Mouse (Mus musculus) adrenal gland, postnatal 0 days (tissue): ENCODE data around the gene Gm14685. TPM values are rescaled to one million over a fixed set of nuclear protein-coding genes. Genes with fewer than 3 reads are reported as not detected.

Experiments used
- polyA plus RNA-seq: library from polyadenylated mRNA; unstranded; fragments of >200 nt; fragmentation: Nextera tagmentation; extraction: Ambion mirVana; gene quantifications from 2 replicates; pipeline ENCODE4 v1.2.1, GENCODE M21; 2015

The Gm14685 gene
- 0.06 and 0.09 TPM in 2 replicates for polyA plus RNA-seq

GRCm38 (mm10) chrX:73116747-73117146 is at the start of gene Gm14685:
Gene Gm14685, plus strand, starts transcription at chrX:73117047.

GRCm38 (mm10) chrX:73082267-73083055 is 34.4 kb upstream of the Gm14685 start, which contains the start of gene Xlr4a:
Gene Xlr4a, minus strand, starts transcription at chrX:73082478.

GRCm38 (mm10) chrX:73096941-73097508 is 19.8 kb upstream of the Gm14685 start, which contains the start of gene Xlr3a:
Gene Xlr3a, minus strand, starts transcription at chrX:73097095.

GRCm38 (mm10) chrX:73148496-73148895 is 31.6 kb downstream of the Gm14685 start, which contains the start of gene Xlr5b:
Gene Xlr5b, plus strand, starts transcription at chrX:73148796.

GRCm38 (mm10) chrX:73149350-73149749 is 32.5 kb downstream of the Gm14685 start, which contains the start of gene DXBay18:
Gene DXBay18, minus strand, starts transcription at chrX:73149450.

GRCm38 (mm10) chrX:73176889-73177288 is 60.0 kb downstream of the Gm14685 start, which contains the start of gene Spin2d:
Gene Spin2d, minus strand, starts transcription at chrX:73176989.

Other genes starting within 250 kb of the Gm14685 start
- 102 and 113 TPM in 2 replicates for gene Cetn2, start 198.6 kb upstream of the Gm14685 start, polyA plus RNA-seq
- gene Nsdhl, start 198.5 kb upstream of the Gm14685 start, polyA plus RNA-seq: 14.3 and 15.7 TPM in 2 replicates
- 5.5 and 6.3 TPM in 2 replicates for gene Zfp185, start 129.7 kb upstream of the Gm14685 start, polyA plus RNA-seq
- 0.05 TPM in 1 of 2 replicates, not detected in the other for gene Pnma5, start 79.9 kb upstream of the Gm14685 start, polyA plus RNA-seq
- gene Pnma3, start 52.3 kb upstream of the Gm14685 start, polyA plus RNA-seq: 0.46 and 0.48 TPM in 2 replicates
- gene Xlr4a, start 34.6 kb upstream of the Gm14685 start, polyA plus RNA-seq: 1.5 and 1.6 TPM in 2 replicates
- 1.9 and 3.3 TPM in 2 replicates for gene Xlr3a, start 20.0 kb upstream of the Gm14685 start, polyA plus RNA-seq
- not detected in 2 replicates for gene Xlr5b, start 31.7 kb downstream of the Gm14685 start, polyA plus RNA-seq
- gene DXBay18, start 32.4 kb downstream of the Gm14685 start, polyA plus RNA-seq: not detected in 2 replicates
- gene Spin2d, start 59.9 kb downstream of the Gm14685 start, polyA plus RNA-seq: not detected in 2 replicates
- gene Xlr3b, start 75.2 kb downstream of the Gm14685 start, polyA plus RNA-seq: 3.0 and 18.5 TPM in 2 replicates
- 0.62 and 9.2 TPM in 2 replicates for gene Xlr4b, start 97.3 kb downstream of the Gm14685 start, polyA plus RNA-seq
- 17.5 and 22.4 TPM in 2 replicates for gene F8a, start 111.2 kb downstream of the Gm14685 start, polyA plus RNA-seq
- gene Xlr4c, start 126.1 kb downstream of the Gm14685 start, polyA plus RNA-seq: 0.14 TPM in 1 of 2 replicates, not detected in the other
- not detected in 2 replicates for gene Xlr3c, start 148.3 kb downstream of the Gm14685 start, polyA plus RNA-seq
- gene Xlr5a, start 175.9 kb downstream of the Gm14685 start, polyA plus RNA-seq: 0.19 TPM in 1 of 2 replicates, not detected in the other
- not detected in 2 replicates for gene Xlr5c, start 175.9 kb downstream of the Gm14685 start, polyA plus RNA-seq
- gene Gm45015, start 219.8 kb downstream of the Gm14685 start, polyA plus RNA-seq: not detected in 2 replicates
- gene Zfp275, start 225.6 kb downstream of the Gm14685 start, polyA plus RNA-seq: 4.1 and 4.5 TPM in 2 replicates